Mouse (Mus musculus) naive thymus-derived CD4-positive, alpha-beta T cell, adult 5 months (primary cell): Measurements from ENCODE around the gene Gzmb. TPM values are rescaled to one million over a fixed set of nuclear protein-coding genes. Genes with fewer than 3 reads are reported as not detected.

ENCODE experiments used
- polyA plus RNA-seq: library from polyadenylated mRNA; unstranded; fragments of 100-300 nt; shearing (Covaris generic); gene quantifications from one replicate; pipeline ENCODE4 v1.2.1, GENCODE M21; 2017

Gzmb gene
- not detected for polyA plus RNA-seq

DNA sequence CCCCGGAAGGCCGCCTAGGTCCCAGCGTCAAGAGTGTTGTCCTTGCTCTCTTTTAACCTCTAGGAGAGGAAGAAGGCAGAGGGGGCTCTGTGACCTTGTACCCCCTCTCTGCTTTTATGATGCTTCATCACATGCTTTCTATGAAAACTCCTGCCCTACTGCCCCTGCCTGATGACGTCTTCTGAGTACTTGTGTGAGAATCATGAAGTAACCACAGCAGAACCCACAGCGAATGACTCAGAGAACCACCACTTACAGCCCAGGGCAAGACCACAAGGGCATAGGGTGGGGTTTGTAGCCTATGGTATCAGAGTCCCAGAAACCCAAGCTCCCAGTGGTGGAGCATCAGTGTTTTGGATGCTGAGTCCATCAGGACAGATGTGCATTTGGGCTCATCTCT is at the start of gene Gzmb:
TSS of gene Gzmb (minus strand) at position 108 of the 400 bp plus-strand sequence.

DNA sequence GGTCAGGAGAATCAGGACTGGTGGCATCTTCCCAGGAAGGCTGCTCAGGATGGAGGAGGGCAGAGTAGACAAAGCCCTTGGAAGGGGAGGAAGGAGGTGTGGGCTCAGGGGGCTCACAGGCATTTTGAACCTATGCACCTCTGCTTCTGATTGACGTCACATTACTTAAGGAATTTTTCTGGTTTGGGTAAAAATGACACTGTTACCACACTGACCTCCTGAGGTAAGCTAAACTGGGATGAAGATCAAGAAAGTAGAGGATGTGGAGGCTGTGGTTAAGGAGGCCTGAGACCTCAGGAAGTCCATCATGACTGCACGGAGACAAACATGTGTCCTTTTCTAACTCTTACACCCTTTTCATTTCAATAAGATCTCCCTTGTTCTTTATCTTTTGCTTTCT is 27.5 kb downstream of the Gzmb start, which contains the start of gene Gzmc:
TSS of gene Gzmc (minus strand) at position 101 of the 400 bp plus-strand sequence.

GRCm38 (mm10) chr14:56211317-56211716 is 50.7 kb downstream of the Gzmb start, which contains the start of gene Gzmf:
TSS of gene Gzmf (minus strand) at chr14:56211417.

Other genes with a start within 250 kb of the Gzmb start
- not detected for gene Mcpt1, start 244.3 kb downstream of the Gzmb start, polyA plus RNA-seq
- gene Mcpt9, start 231.8 kb downstream of the Gzmb start, polyA plus RNA-seq: not detected
- gene Mcpt2, start 220.2 kb downstream of the Gzmb start, polyA plus RNA-seq: not detected
- not detected for gene Mcpt4, start 199.9 kb downstream of the Gzmb start, polyA plus RNA-seq
- not detected for gene Mcpt8, start 177.0 kb downstream of the Gzmb start, polyA plus RNA-seq
- gene Ctsg, start 159.7 kb downstream of the Gzmb start, polyA plus RNA-seq: not detected
- not detected for gene Gzme, start 141.6 kb downstream of the Gzmb start, polyA plus RNA-seq
- gene Gzmd, start 129.7 kb downstream of the Gzmb start, polyA plus RNA-seq: not detected
- not detected for gene Gzmg, start 102.7 kb downstream of the Gzmb start, polyA plus RNA-seq
- gene Gzmn, start 87.7 kb downstream of the Gzmb start, polyA plus RNA-seq: not detected
- not detected for gene Gzmf, start 50.8 kb downstream of the Gzmb start, polyA plus RNA-seq
- 0.92 TPM for gene Gzmc, start 27.6 kb downstream of the Gzmb start, polyA plus RNA-seq
- not detected for gene Atp12a, start 102.8 kb upstream of the Gzmb start, polyA plus RNA-seq
- 0.10 TPM for gene Rnf17, start 140.3 kb upstream of the Gzmb start, polyA plus RNA-seq